Mouse (Mus musculus) lung, postnatal 36 days (tissue): ENCODE measurements at regions not wholly inside any gene's neighbourhood (a gene's known extent, or its start where the extent isn't known, plus 50 kb on each side); places are given as distances from the start of the nearest gene placed in this dataset.
A peak's percentile ranks its signal among the peaks of the same experiment; 100 is the strongest.

Experiments
- DNase-seq: peaks from one replicate; pipeline ENCODE4 v3.0.0; 2022; ENCODE audit warnings: mixed read lengths

- peak; percentile 27 for DNase-seq
Measured at GRCm38 (mm10) chr19:26834564-26834963, 51.1 kb upstream of the Gm815 start.
